In the genomic region with DNA sequence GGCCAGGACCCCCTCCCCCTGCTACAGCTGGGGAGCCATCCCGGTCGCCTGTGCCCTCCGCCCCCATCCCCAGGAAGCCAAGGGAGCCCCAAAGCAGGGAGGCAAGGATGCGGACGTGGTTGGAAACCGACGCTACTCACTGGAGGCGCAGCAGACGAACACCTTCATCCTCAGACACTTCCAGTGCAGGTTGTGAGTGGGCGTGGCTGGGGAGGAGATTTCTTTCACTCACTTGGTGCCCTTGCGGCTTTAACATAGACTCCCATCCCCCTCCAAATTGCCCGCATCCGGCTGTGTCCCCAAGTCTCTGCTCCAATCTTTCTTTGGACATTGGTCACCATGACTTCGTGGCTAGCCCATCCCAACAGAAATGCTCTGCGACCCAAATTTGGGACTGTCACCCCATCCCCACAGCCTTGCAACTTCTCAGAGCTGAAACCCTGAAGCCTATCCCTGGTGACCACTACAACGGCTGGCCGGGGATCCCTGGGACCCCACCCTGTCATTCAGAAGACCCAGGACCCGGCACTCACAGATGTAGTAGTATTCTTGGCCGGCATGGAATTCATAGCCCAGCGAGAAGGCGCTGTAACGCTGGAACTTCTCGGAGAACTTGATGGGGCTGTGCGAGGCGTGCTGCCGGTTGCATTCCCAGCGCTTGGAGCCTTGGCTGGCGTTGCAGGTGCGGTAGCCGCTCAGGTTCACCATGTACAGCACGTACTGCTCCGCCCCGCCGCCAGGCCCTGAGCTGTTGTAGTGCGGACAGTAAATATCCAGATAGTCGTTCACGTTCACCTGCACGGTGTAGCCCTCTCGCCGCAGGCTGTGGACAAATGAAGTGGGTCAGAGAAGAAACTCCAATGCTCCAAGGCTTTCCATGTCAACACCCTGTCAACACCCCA, we compare ENCODE assay signal across 8 mouse cellular contexts. TPM values are rescaled to one million over a fixed set of nuclear protein-coding genes. Genes with fewer than 3 reads are reported as not detected.
DNase-seq lines count a peak whose midpoint lies in the region; ATAC-seq lines count a peak whose summit lies in the region.

No protein-coding gene starts in this region.

- WGBS in lung, embryonic 15.5 days, result 7% methylated on average over 40 of the region's 40 CpGs
- WGBS in embryonic facial prominence, embryonic 13.5 days, result 7% methylated on average over 40 of the region's 40 CpGs
- 8% methylated on average over 40 of the region's 40 CpGs for WGBS in midbrain, embryonic 13.5 days

- H3K9ac ChIP-seq in lung, embryonic 15.5 days, result peak overlapping the region; percentile 5
- peak overlapping the region; percentile 62 for H3K9ac ChIP-seq in embryonic facial prominence, embryonic 13.5 days
- peak overlapping the region; percentile 54; the same call in 1 of the 2 replicates for H3K9ac ChIP-seq in midbrain, embryonic 13.5 days (replicated peaks)

- no peaks in the 10 kb centered on the region for H3K9me3 ChIP-seq in lung, embryonic 15.5 days
- H3K9me3 ChIP-seq in embryonic facial prominence, embryonic 13.5 days, result peaks cover 2% of the 10 kb centered on the region; the same call in 1 of the 2 replicates
- 0 out of 2 replicates have a peak, but pooled peaks cover 3% of the 10 kb centered on the region for H3K9me3 ChIP-seq in midbrain, embryonic 13.5 days

- peak overlapping the region; percentile 40 for H3K4me3 ChIP-seq in lung, embryonic 15.5 days
- peak overlapping the region; percentile 36 for H3K4me3 ChIP-seq in embryonic facial prominence, embryonic 13.5 days
- H3K4me3 ChIP-seq in midbrain, embryonic 13.5 days (replicated peaks), result peak overlapping the region; percentile 28

- H3K4me2 ChIP-seq in lung, embryonic 15.5 days, result peak overlapping the region; percentile 82
- H3K4me2 ChIP-seq in embryonic facial prominence, embryonic 13.5 days, result peak overlapping the region; percentile 67
- peak overlapping the region; percentile 60 for H3K4me2 ChIP-seq in midbrain, embryonic 13.5 days (replicated peaks)

- no peaks in the 10 kb centered on the region for H3K36me3 ChIP-seq in lung, embryonic 15.5 days
- H3K36me3 ChIP-seq in embryonic facial prominence, embryonic 13.5 days, result no peaks in the 10 kb centered on the region
- H3K36me3 ChIP-seq in midbrain, embryonic 13.5 days, result peaks cover 16% of the 10 kb centered on the region

- no peak for DNase-seq in lung, postnatal 36 days
- peak; percentile 71 for DNase-seq in induced T-regulatory cell, adult 2 months (ENCODE audit: low read depth)
- DNase-seq in frontal cortex, postnatal 25 days (ENCODE audit: low spot score in 2 of 2), result no peak
- no peak for DNase-seq in right cerebral cortex, adult 2 months (ENCODE audit: low spot score in 2 of 2)

- peaks cover 42% of the 10 kb centered on the region for H3K27me3 ChIP-seq in lung, embryonic 15.5 days
- peaks cover 50% of the 10 kb centered on the region for H3K27me3 ChIP-seq in embryonic facial prominence, embryonic 13.5 days
- H3K27me3 ChIP-seq in midbrain, embryonic 13.5 days, result peaks cover 50% of the 10 kb centered on the region

- ATAC-seq in lung, embryonic 15.5 days (ENCODE audit: borderline replicate concordance, extremely low read depth, low FRiP score, low TSS enrichment), result 0 out of 2 replicates have a peak, but pooled peaks have one; percentile 1
- ATAC-seq in embryonic facial prominence, embryonic 13.5 days (ENCODE audit: insufficient number of reproducible peaks, insufficient read depth, low FRiP score, low TSS enrichment, low read depth), result no peak
- ATAC-seq in midbrain, embryonic 13.5 days, result no peak
- ATAC-seq in activated CD4-positive, CD25-positive, alpha-beta regulatory T cell, adult 4 months, result no peak

- H3K4me1 ChIP-seq in lung, embryonic 15.5 days, result peaks cover 52% of the 10 kb centered on the region
- peaks cover 66% of the 10 kb centered on the region for H3K4me1 ChIP-seq in embryonic facial prominence, embryonic 13.5 days
- H3K4me1 ChIP-seq in midbrain, embryonic 13.5 days (replicated peaks), result peaks cover 65% of the 10 kb centered on the region

- H3K27ac ChIP-seq in lung, embryonic 15.5 days, result peak overlapping the region; percentile 48
- no peak overlapping the region for H3K27ac ChIP-seq in embryonic facial prominence, embryonic 13.5 days
- H3K27ac ChIP-seq in midbrain, embryonic 13.5 days, result no peak overlapping the region; the same call in 1 of the 2 replicates

RNA-seq across cellular contexts. Expression of gene Efna3, which starts 6.6 kb away (rescaled TPM):
- polyA plus RNA-seq in lung, embryonic 15.5 days (2015; fragmentation: Nextera tagmentation; extraction: Ambion mirVana), result 5.8 and 6.0 TPM in 2 replicates
- 22.6 and 26.6 TPM in 2 replicates for polyA plus RNA-seq in embryonic facial prominence, embryonic 13.5 days (2015; fragmentation: Nextera tagmentation; extraction: Ambion mirVana)
- 21.8 and 22.5 TPM in 2 replicates for polyA plus RNA-seq in midbrain, embryonic 13.5 days (2015; fragmentation: Nextera tagmentation; extraction: Ambion mirVana)
- not detected for polyA plus RNA-seq in activated CD4-positive, CD25-positive, alpha-beta regulatory T cell, adult 4 months (2017; shearing (Covaris generic))

RNA-seq across cellular contexts. Expression of gene Efna4, which starts 21.6 kb away (rescaled TPM):
- 29.0 and 29.9 TPM in 2 replicates for polyA plus RNA-seq in lung, embryonic 15.5 days (2015; fragmentation: Nextera tagmentation; extraction: Ambion mirVana)
- polyA plus RNA-seq in embryonic facial prominence, embryonic 13.5 days (2015; fragmentation: Nextera tagmentation; extraction: Ambion mirVana), result 46.5 and 50.1 TPM in 2 replicates
- 8.8 and 11.4 TPM in 2 replicates for polyA plus RNA-seq in midbrain, embryonic 13.5 days (2015; fragmentation: Nextera tagmentation; extraction: Ambion mirVana)
- under 1 TPM; 0.28 to 0.50 TPM for polyA plus RNA-seq in activated CD4-positive, CD25-positive, alpha-beta regulatory T cell, adult 4 months (2017; shearing (Covaris generic))

RNA-seq across cellular contexts. Expression of gene Adam15, which starts 33.6 kb away (rescaled TPM):
- 61.5 and 63.0 TPM in 2 replicates for polyA plus RNA-seq in lung, embryonic 15.5 days (2015; fragmentation: Nextera tagmentation; extraction: Ambion mirVana)
- 50.8 and 52.6 TPM in 2 replicates for polyA plus RNA-seq in embryonic facial prominence, embryonic 13.5 days (2015; fragmentation: Nextera tagmentation; extraction: Ambion mirVana)
- polyA plus RNA-seq in midbrain, embryonic 13.5 days (2015; fragmentation: Nextera tagmentation; extraction: Ambion mirVana), result 28.2 and 34.2 TPM in 2 replicates
- 10 to 100 TPM in 1 of 2 experiments, 1 to 10 TPM in 1; 7.7 to 12.7 TPM for polyA plus RNA-seq in activated CD4-positive, CD25-positive, alpha-beta regulatory T cell, adult 4 months (2017; shearing (Covaris generic))

RNA-seq across cellular contexts. Expression of gene Efna1, which starts 35.2 kb away (rescaled TPM):
- polyA plus RNA-seq in lung, embryonic 15.5 days (2015; fragmentation: Nextera tagmentation; extraction: Ambion mirVana), result 89.7 and 94.5 TPM in 2 replicates
- polyA plus RNA-seq in embryonic facial prominence, embryonic 13.5 days (2015; fragmentation: Nextera tagmentation; extraction: Ambion mirVana), result 40.7 and 43.1 TPM in 2 replicates
- 9.7 and 10.7 TPM in 2 replicates for polyA plus RNA-seq in midbrain, embryonic 13.5 days (2015; fragmentation: Nextera tagmentation; extraction: Ambion mirVana)
- not detected for polyA plus RNA-seq in activated CD4-positive, CD25-positive, alpha-beta regulatory T cell, adult 4 months (2017; shearing (Covaris generic))

RNA-seq across cellular contexts. Expression of gene Dcst2, which starts 45.6 kb away (rescaled TPM):
- 0.11 and 0.19 TPM in 2 replicates for polyA plus RNA-seq in lung, embryonic 15.5 days (2015; fragmentation: Nextera tagmentation; extraction: Ambion mirVana)
- polyA plus RNA-seq in embryonic facial prominence, embryonic 13.5 days (2015; fragmentation: Nextera tagmentation; extraction: Ambion mirVana), result 0.18 and 0.38 TPM in 2 replicates
- 0.19 and 0.24 TPM in 2 replicates for polyA plus RNA-seq in midbrain, embryonic 13.5 days (2015; fragmentation: Nextera tagmentation; extraction: Ambion mirVana)
- polyA plus RNA-seq in activated CD4-positive, CD25-positive, alpha-beta regulatory T cell, adult 4 months (2017; shearing (Covaris generic)), result under 1 TPM in 1 of 2 experiments, not detected in 1; 0.15 TPM

Comparison
In these comparisons a context has a peak if more than half of its experiments do, and no peak if none do; other contexts are left out.
1. H3K9ac ChIP-seq: peak in every context shown above with its lines; median percentile 62 in embryonic facial prominence, embryonic 13.5 days; 54 in midbrain, embryonic 13.5 days; 5 in lung, embryonic 15.5 days.